ENCODE assay signal across 22 mouse cellular contexts in genomic region chr3:131662589-131663148, GRCm38 (mm10).
DNase-seq lines count a peak whose midpoint lies in the region; ATAC-seq lines count a peak whose summit lies in the region.
"Had no signal": no experiment of that assay in that cellular context is flagged by ENCODE, and none has a peak within 500 bp of the region (broad histone marks: within the 10 kb centered on the region; RNA-seq: fewer than 3 reads in every experiment).

No protein-coding gene starts in this region.

- DNase-seq in frontal cortex, adult 2 months (ENCODE audit: extremely low spot score in 1 of 2, low spot score in 1 of 2) = no peak
- DNase-seq in layer of hippocampus, adult 9-11 months = peak; percentile 29
- DNase-seq in layer of hippocampus, postnatal 25 days (ENCODE audit: extremely low spot score in 1 of 2, low spot score in 1 of 2) = no peak
- no peak for DNase-seq in embryonic facial prominence, embryonic 14.5 days (ENCODE audit: low spot score)
- no peak for DNase-seq in yolk sac, embryonic 10.5 days (ENCODE audit: low spot score)
- DNase-seq in urinary bladder, postnatal 10 days (ENCODE audit: low spot score) = no peak
- DNase-seq: adrenal gland, postnatal 25 days; cerebellum, adult 9-11 months; gastrocnemius, postnatal 36 days; heart, adult 2 months; heart, postnatal 36 days; kidney, postnatal 25 days; lung, adult 18-20 months; lung, postnatal 14 days; thymus, postnatal 25 days had no signal

- no peaks in the 10 kb centered on the region for H3K27me3 ChIP-seq in embryonic facial prominence, embryonic 14.5 days (replicated peaks; ENCODE audit: control insufficient read depth, insufficient read depth, low read length)
- H3K27me3 ChIP-seq: heart, embryonic 15.5 days; intestine, embryonic 15.5 days; liver, embryonic 12.5 days; midbrain, embryonic 13.5 days had no signal

- no peak overlapping the region for H3K27ac ChIP-seq in embryonic facial prominence, embryonic 14.5 days (replicated peaks; ENCODE audit: low read depth, low read length)
- H3K27ac ChIP-seq: heart, adult 2 months; heart, embryonic 15.5 days; hindbrain, embryonic 14.5 days; intestine, embryonic 15.5 days; liver, embryonic 12.5 days; midbrain, embryonic 13.5 days had no signal

- peak; percentile 80 for ATAC-seq in frontal cortex, adult (ENCODE audit: low TSS enrichment)
- ATAC-seq in embryonic facial prominence, embryonic 14.5 days (ENCODE audit: low read depth) = peak; percentile 41; the same call in 1 of the 2 replicates
- ATAC-seq: forebrain, embryonic 16.5 days; intestine, embryonic 15.5 days; liver, embryonic 12.5 days; midbrain, embryonic 13.5 days had no signal

- no peaks in the 10 kb centered on the region for H3K4me1 ChIP-seq in embryonic facial prominence, embryonic 14.5 days (ENCODE audit: control insufficient read depth, insufficient read depth, low read length)
- H3K4me1 ChIP-seq: heart, embryonic 15.5 days; intestine, embryonic 15.5 days; liver, embryonic 12.5 days; midbrain, embryonic 13.5 days had no signal

- H3K9ac ChIP-seq in embryonic facial prominence, embryonic 14.5 days (ENCODE audit: low read depth, low read length) = no peak overlapping the region
- H3K9ac ChIP-seq: heart, embryonic 15.5 days; hindbrain, embryonic 14.5 days; intestine, embryonic 15.5 days; liver, embryonic 12.5 days; midbrain, embryonic 13.5 days had no signal

- no peaks in the 10 kb centered on the region for H3K9me3 ChIP-seq in embryonic facial prominence, embryonic 14.5 days (ENCODE audit: control insufficient read depth, low read length)
- H3K9me3 ChIP-seq: heart, embryonic 15.5 days; intestine, embryonic 15.5 days; liver, embryonic 12.5 days; midbrain, embryonic 13.5 days had no signal

- H3K4me3 ChIP-seq in embryonic facial prominence, embryonic 14.5 days (ENCODE audit: low read depth, low read length) = no peak overlapping the region
- H3K4me3 ChIP-seq: heart, adult 2 months; heart, embryonic 15.5 days; intestine, embryonic 15.5 days; liver, embryonic 12.5 days; midbrain, embryonic 13.5 days had no signal

- no peak overlapping the region for H3K4me2 ChIP-seq in embryonic facial prominence, embryonic 14.5 days (ENCODE audit: low read depth, low read length)
- H3K4me2 ChIP-seq: heart, embryonic 15.5 days; hindbrain, embryonic 14.5 days; intestine, embryonic 15.5 days; liver, embryonic 12.5 days; midbrain, embryonic 13.5 days had no signal

- H3K36me3 ChIP-seq in embryonic facial prominence, embryonic 14.5 days (ENCODE audit: control insufficient read depth, insufficient read depth, low read length) = no peaks in the 10 kb centered on the region
- H3K36me3 ChIP-seq: heart, embryonic 15.5 days; intestine, embryonic 15.5 days; liver, embryonic 12.5 days; midbrain, embryonic 13.5 days had no signal

- 58% methylated on average over 5 of the region's 5 CpGs for WGBS in embryonic facial prominence, embryonic 14.5 days
